Mouse (Mus musculus) liver, adult 2 months (tissue): ENCODE data around the gene Stx3. TPM values are rescaled to one million over a fixed set of nuclear protein-coding genes. Genes with fewer than 3 reads are reported as not detected.

Experiments
- DNase-seq: peaks from one replicate; pipeline ENCODE4 v3.0.0-alpha.2; 2011; ENCODE audit warnings: low read depth, low spot score; ENCODE audit errors: extremely low read depth
- H3K27ac ChIP-seq: fragments of 200-500 bp; replicated peaks from 2 replicates; pipeline ENCODE4 v1.5.1; 2012; ENCODE audit warnings: low read depth, mild to moderate bottlenecking, control low read depth, inconsistent platforms, low read length; ENCODE audit not compliant: insufficient read depth
- H3K27me3 ChIP-seq: fragments of 200-500 bp; 2 replicates; pipeline ENCODE4 v1.6.1; 2012; ENCODE audit warnings: mild to moderate bottlenecking, moderate library complexity, low read length, inconsistent platforms; ENCODE audit not compliant: control insufficient read depth, insufficient read depth
- H3K36me3 ChIP-seq: fragments of 200-500 bp; 2 replicates; pipeline ENCODE4 v1.6.1; 2012; ENCODE audit warnings: low read length, inconsistent platforms; ENCODE audit not compliant: control insufficient read depth, insufficient read depth
- H3K4me1 ChIP-seq: fragments of 200-500 bp; 2 replicates; pipeline ENCODE4 v1.6.1; 2011; ENCODE audit warnings: low read length; ENCODE audit not compliant: control insufficient read depth, insufficient read depth
- H3K4me3 ChIP-seq: fragments of 200-500 bp; 2 replicates; pipeline ENCODE4 v1.5.1; 2011; ENCODE audit warnings: low read depth, mild to moderate bottlenecking, control low read depth, low read length, moderate library complexity; ENCODE audit not compliant: insufficient read depth
- H3K79me2 ChIP-seq: fragments of 200-500 bp; 2 replicates; pipeline ENCODE4 v1.6.1; 2012; ENCODE audit warnings: inconsistent platforms, mild to moderate bottlenecking, low read length, moderate library complexity; ENCODE audit not compliant: control insufficient read depth, insufficient read depth
- H3K9ac ChIP-seq: fragments of 200-500 bp; 2 replicates; pipeline ENCODE4 v1.6.1; 2012; ENCODE audit warnings: low read depth, mild to moderate bottlenecking, control low read depth, inconsistent platforms, low read length
- CTCF ChIP-seq: fragments of 200-500 bp; IDR thresholded peaks from 2 replicates; pipeline ENCODE4 v1.5.1; 2011; ENCODE audit warnings: low read depth, low read length, control low read depth
- POLR2A ChIP-seq: fragments of 200-500 bp; IDR thresholded peaks from 2 replicates; pipeline ENCODE4 v1.6.1; 2011; ENCODE audit warnings: low read length, control low read depth; ENCODE audit not compliant: insufficient read depth; ENCODE audit errors: extremely low read depth
- WGBS: fragments of 180-500 bp; shearing (Covaris S2); methylation state at CpG from one replicate; pipeline ENCODE4 v1.1.7; 2018; 5-methylcytosine and 5-hydroxymethylcytosine counted together
- polyA plus RNA-seq: library from polyadenylated mRNA; depleted of rRNA; stranded (reverse); fragments of >200 nt; gene quantifications from 2 replicates; pipeline ENCODE4 v1.2.3, GENCODE M21; 2012; rRNA removed
- total RNA-seq: library from RNA; depleted of rRNA; stranded (reverse); fragments of >200 nt; gene quantifications from 2 replicates; pipeline ENCODE4 v1.2.3, GENCODE M21; 2014; rRNA removed

Stx3 gene
- total and polyA plus RNA-seq, 2 experiments = 0.46 to 1.5 TPM

GRCm38 (mm10) chr19:11736455-11736854, 82.7 kb downstream of the Stx3 start:
- 51% methylated on average over 1 of the region's 1 CpGs for WGBS
- TF ChIP-seq POLR2A (no peak), CTCF (no peak)
- Histone ChIP-seq H3K4me3 (no peak overlapping the region), H3K79me2 (no peaks in the 10 kb centered on the region), H3K9ac (no peak overlapping the region), H3K27ac (no peak overlapping the region), H3K27me3 (no peaks in the 10 kb centered on the region), H3K4me1 (no peaks in the 10 kb centered on the region), H3K36me3 (no peaks in the 10 kb centered on the region)
- DNase-seq = no peak

- Histone ChIP-seq H3K4me3 (no peak overlapping the region), H3K79me2 (no peaks in the 10 kb centered on the region), H3K4me1 (no peaks in the 10 kb centered on the region), H3K27ac (no peak overlapping the region), H3K27me3 (no peaks in the 10 kb centered on the region), H3K9ac (no peak overlapping the region), H3K36me3 (no peaks in the 10 kb centered on the region)
- no peak for DNase-seq
- WGBS = 70% methylated on average over 1 of the region's 1 CpGs
- TF ChIP-seq CTCF = no peak
- TF ChIP-seq POLR2A = no peak
These were observed 88.9 kb downstream of the Stx3 start for GRCm38 (mm10) chr19:11730278-11730677.

- H3K4me3 ChIP-seq = no peak overlapping the region
- H3K27ac ChIP-seq = no peak overlapping the region
- WGBS = 95% methylated on average over 5 of the region's 5 CpGs
- H3K36me3 ChIP-seq = no peaks in the 10 kb centered on the region
- DNase-seq = no peak
- TF ChIP-seq POLR2A = no peak
- no peak for TF ChIP-seq CTCF
- H3K9ac ChIP-seq = no peak overlapping the region
- no peaks in the 10 kb centered on the region for H3K4me1 ChIP-seq
- no peaks in the 10 kb centered on the region for H3K79me2 ChIP-seq
- H3K27me3 ChIP-seq = no peaks in the 10 kb centered on the region
These were observed 91.9 kb downstream of the Stx3 start for GRCm38 (mm10) chr19:11727304-11727703.

GRCm38 (mm10) chr19:11725915-11726314, 93.3 kb downstream of the Stx3 start:
- Histone ChIP-seq H3K27ac (no peak overlapping the region), H3K4me1 (no peaks in the 10 kb centered on the region), H3K9ac (no peak overlapping the region), H3K36me3 (no peaks in the 10 kb centered on the region), H3K79me2 (no peaks in the 10 kb centered on the region), H3K27me3 (no peaks in the 10 kb centered on the region), H3K4me3 (no peak overlapping the region)
- DNase-seq = no peak
- 37% methylated on average over 2 of the region's 2 CpGs for WGBS
- TF ChIP-seq CTCF = no peak
- TF ChIP-seq POLR2A = no peak

Other genes with a start within 250 kb of the Stx3 start
- 3.9 and 4.5 TPM in 2 replicates for gene Ms4a6d, start 214.6 kb downstream of the Stx3 start, total RNA-seq
- 0.82 and 0.85 TPM in 2 replicates for gene Ms4a6d, start 214.6 kb downstream of the Stx3 start, polyA plus RNA-seq
- gene Ms4a2, start 195.7 kb downstream of the Stx3 start, total RNA-seq = not detected in 2 replicates
- not detected in 2 replicates for gene Ms4a2, start 195.7 kb downstream of the Stx3 start, polyA plus RNA-seq
- not detected in 2 replicates for gene Ms4a3, start 178.6 kb downstream of the Stx3 start, total RNA-seq
- gene Ms4a3, start 178.6 kb downstream of the Stx3 start, polyA plus RNA-seq = not detected in 2 replicates
- not detected in 2 replicates for gene Oosp2, start 158.8 kb downstream of the Stx3 start, total RNA-seq
- not detected in 2 replicates for gene Oosp2, start 158.8 kb downstream of the Stx3 start, polyA plus RNA-seq
- gene Oosp1, start 128.3 kb downstream of the Stx3 start, total RNA-seq = not detected in 2 replicates
- not detected in 2 replicates for gene Oosp1, start 128.3 kb downstream of the Stx3 start, polyA plus RNA-seq
- not detected in 2 replicates for gene Oosp3, start 122.3 kb downstream of the Stx3 start, total RNA-seq
- not detected in 2 replicates for gene Oosp3, start 122.3 kb downstream of the Stx3 start, polyA plus RNA-seq
- not detected in 2 replicates for gene Gif, start 71.8 kb downstream of the Stx3 start, total RNA-seq
- not detected in 2 replicates for gene Gif, start 71.8 kb downstream of the Stx3 start, polyA plus RNA-seq
- gene Mrpl16, start 49.0 kb downstream of the Stx3 start, total RNA-seq = 28.4 and 28.8 TPM in 2 replicates
- 20.6 and 24.5 TPM in 2 replicates for gene Mrpl16, start 49.0 kb downstream of the Stx3 start, polyA plus RNA-seq
- not detected in 2 replicates for gene Olfr1417, start 19.8 kb upstream of the Stx3 start, total RNA-seq
- gene Olfr1417, start 19.8 kb upstream of the Stx3 start, polyA plus RNA-seq = not detected in 2 replicates
- gene Olfr1418, start 41.7 kb upstream of the Stx3 start, total RNA-seq = not detected in 2 replicates
- gene Olfr1418, start 41.7 kb upstream of the Stx3 start, polyA plus RNA-seq = not detected in 2 replicates
- not detected in 2 replicates for gene Olfr1419, start 55.7 kb upstream of the Stx3 start, total RNA-seq
- not detected in 2 replicates for gene Olfr1419, start 55.7 kb upstream of the Stx3 start, polyA plus RNA-seq
- not detected in 2 replicates for gene Olfr1420, start 67.2 kb upstream of the Stx3 start, total RNA-seq
- gene Olfr1420, start 67.2 kb upstream of the Stx3 start, polyA plus RNA-seq = not detected in 2 replicates
- gene Patl1, start 93.0 kb upstream of the Stx3 start, total RNA-seq = 2.8 and 4.4 TPM in 2 replicates
- gene Patl1, start 93.0 kb upstream of the Stx3 start, polyA plus RNA-seq = 7.9 and 8.1 TPM in 2 replicates
- gene Osbp, start 146.5 kb upstream of the Stx3 start, total RNA-seq = 22.8 and 27.9 TPM in 2 replicates
- gene Osbp, start 146.5 kb upstream of the Stx3 start, polyA plus RNA-seq = 13.4 and 14.1 TPM in 2 replicates
- gene Olfr1423, start 221.9 kb upstream of the Stx3 start, total RNA-seq = not detected in 2 replicates
- gene Olfr1423, start 221.9 kb upstream of the Stx3 start, polyA plus RNA-seq = not detected in 2 replicates
- gene Olfr1424, start 243.3 kb upstream of the Stx3 start, total RNA-seq = not detected in 2 replicates
- not detected in 2 replicates for gene Olfr1424, start 243.3 kb upstream of the Stx3 start, polyA plus RNA-seq